Mouse (Mus musculus) heart, embryonic 10.5 days (tissue): ENCODE results near the gene Flnc. TPM values are rescaled to one million over a fixed set of nuclear protein-coding genes. Genes with fewer than 3 reads are reported as not detected.
A peak's percentile ranks its signal among the peaks of the same experiment; 100 is the strongest.

Experiments
- DNase-seq: peaks from one replicate; pipeline ENCODE4 v3.0.0-alpha.2; 2017; ENCODE audit warnings: low spot score
- H3K27ac ChIP-seq: fragments of 300-500 bp; sonication (generic); 2 replicates; pipeline ENCODE4 v1.5.1; 2016; ENCODE audit warnings: mild to moderate bottlenecking
- H3K27me3 ChIP-seq: fragments of 300-500 bp; sonication (generic); 2 replicates; pipeline ENCODE4 v1.6.1; 2016; ENCODE audit warnings: mild to moderate bottlenecking; ENCODE audit not compliant: poor library complexity, insufficient read depth, severe bottlenecking
- H3K36me3 ChIP-seq: fragments of 300-500 bp; sonication (generic); 2 replicates; pipeline ENCODE4 v1.6.1; 2016; ENCODE audit warnings: mild to moderate bottlenecking, moderate library complexity
- H3K4me1 ChIP-seq: fragments of 300-500 bp; sonication (generic); 2 replicates; pipeline ENCODE4 v1.6.1; 2016; ENCODE audit warnings: mild to moderate bottlenecking
- H3K4me3 ChIP-seq: fragments of 300-500 bp; sonication (generic); 2 replicates; pipeline ENCODE4 v1.5.1; 2016; ENCODE audit warnings: mild to moderate bottlenecking, moderate library complexity
- H3K9me3 ChIP-seq: fragments of 300-500 bp; sonication (generic); 2 replicates; pipeline ENCODE4 v1.6.1; 2016; ENCODE audit warnings: mild to moderate bottlenecking, moderate library complexity
- WGBS: fragments of 180-500 bp; shearing (Covaris S2); methylation state at CpG from one replicate; pipeline ENCODE4 v1.1.7; 2016; 5-methylcytosine and 5-hydroxymethylcytosine counted together
- microRNA-seq: library from miRNA; unstranded; fragments of <30 nt; microRNA quantifications from one replicate; pipeline ENCODE4, GENCODE M21; 2017
- polyA plus RNA-seq: library from polyadenylated mRNA; unstranded; fragments of >200 nt; fragmentation: Nextera tagmentation; extraction: Ambion mirVana; gene quantifications from 2 replicates; pipeline ENCODE4 v1.2.1, GENCODE M21; 2016

Flnc gene
- polyA plus RNA-seq, 1 experiment from 2014 or later: 40.2 TPM

DNA sequence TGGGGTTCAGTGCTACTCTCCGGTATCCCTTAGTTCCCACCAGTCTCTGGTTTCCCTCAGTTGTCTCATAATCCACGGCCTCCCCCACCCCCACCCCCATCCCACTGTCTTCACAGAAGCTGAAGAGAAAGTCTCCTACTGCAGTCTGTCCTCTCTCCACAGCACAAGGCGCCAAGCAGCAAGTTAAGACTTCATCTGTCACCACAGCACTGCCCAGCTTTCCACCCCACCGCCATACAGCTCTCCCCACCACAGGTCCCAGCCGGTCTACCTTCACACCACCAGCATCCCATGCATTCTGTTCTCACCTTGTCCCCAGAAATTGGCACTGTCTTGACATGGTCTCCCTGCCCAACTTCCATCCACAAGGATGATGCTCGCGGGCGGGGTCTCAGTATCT, 73.8 kb downstream of the Flnc start:
- no peaks in the 10 kb centered on the region for H3K9me3 ChIP-seq
- peak overlapping the region; percentile 89 for H3K27ac ChIP-seq
- H3K27me3 ChIP-seq: peaks cover 50% of the 10 kb centered on the region
- H3K36me3 ChIP-seq: peaks cover 7% of the 10 kb centered on the region; the same call in 1 of the 2 replicates
- peak overlapping the region; percentile 77 for H3K4me3 ChIP-seq
- no peak for DNase-seq
- peaks cover 41% of the 10 kb centered on the region for H3K4me1 ChIP-seq
- WGBS: 21% methylated on average over 8 of the region's 8 CpGs

DNA sequence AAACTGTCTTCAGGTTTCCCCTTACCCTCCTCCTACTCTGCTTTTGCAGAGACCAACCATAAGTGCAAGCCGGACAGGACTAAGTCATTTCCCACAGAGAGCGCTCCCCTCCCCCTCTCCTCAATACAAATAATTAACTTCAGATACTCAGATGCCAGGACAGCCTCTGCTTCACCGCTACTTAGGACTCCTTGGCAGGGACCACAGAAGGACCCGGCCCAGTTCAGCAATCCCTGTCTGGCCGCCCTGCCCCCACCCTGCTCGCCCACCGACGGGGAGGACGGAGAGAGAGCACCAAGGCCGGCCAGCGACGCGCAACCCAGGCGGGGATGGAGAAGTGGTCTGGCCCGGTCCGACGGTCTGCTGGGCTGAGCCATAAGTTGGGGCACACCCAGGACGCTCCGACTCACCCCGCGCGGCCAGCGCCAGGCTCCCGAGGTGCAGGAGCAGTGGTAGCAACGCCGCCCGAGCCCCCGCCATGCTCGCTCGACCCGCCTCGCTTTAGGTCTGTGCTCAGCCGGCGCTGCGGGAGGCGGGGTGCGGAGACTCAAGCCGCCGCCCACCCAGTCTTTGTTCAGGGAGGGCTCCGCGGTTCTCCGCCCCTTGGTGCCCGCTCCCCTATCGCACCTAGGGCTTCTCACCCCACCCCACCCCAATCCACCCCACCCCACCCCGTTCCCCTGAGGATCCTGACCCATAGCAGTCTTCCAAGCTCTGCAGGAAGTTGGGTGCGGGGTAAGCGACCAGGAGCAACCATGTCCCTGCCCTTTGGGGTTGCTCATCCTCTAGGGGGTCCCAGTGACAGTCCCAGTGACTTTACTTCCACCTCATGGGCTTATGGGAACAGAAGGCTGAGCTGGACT, 74.6 kb downstream of the Flnc start, which contains the start of gene Kcp:
Kcp (minus strand) TSS at position 506 of the 863 bp plus-strand sequence.
- peaks cover 46% of the 10 kb centered on the region for H3K4me1 ChIP-seq
- H3K27ac ChIP-seq: peak within 1 kb of the TSS; percentile 89
- H3K4me3 ChIP-seq: peak within 1 kb of the TSS; percentile 77
- peaks cover 50% of the 10 kb centered on the region for H3K27me3 ChIP-seq
- WGBS: 1% methylated on average over 47 of the region's 47 CpGs
- no peaks in the 10 kb centered on the region for H3K9me3 ChIP-seq
- peaks cover 2% of the 10 kb centered on the region; the same call in 1 of the 2 replicates for H3K36me3 ChIP-seq
- DNase-seq: no peak

DNA sequence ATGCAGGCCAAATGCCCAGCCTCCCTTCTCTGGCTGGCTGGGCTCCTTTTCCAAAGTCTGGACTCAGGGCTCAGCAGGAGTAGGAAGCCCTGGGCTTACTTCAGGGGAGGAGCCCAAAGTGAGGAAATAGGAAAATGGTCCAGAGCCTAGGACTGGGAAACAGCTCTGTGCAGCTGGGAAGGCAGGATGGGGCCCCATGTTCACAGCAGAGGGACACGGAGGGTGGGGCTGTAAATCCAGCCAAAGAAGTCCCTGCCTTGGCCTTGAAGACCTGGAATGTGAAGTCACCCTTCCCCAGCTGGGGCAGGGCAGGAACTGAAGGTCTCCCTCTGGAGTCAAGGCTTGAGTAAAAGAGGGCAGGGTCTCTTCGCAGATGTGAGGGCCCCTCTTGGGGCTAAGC, 76.0 kb downstream of the Flnc start:
- DNase-seq: no peak
- 48% methylated on average over 2 of the region's 2 CpGs for WGBS
- peaks cover 2% of the 10 kb centered on the region; the same call in 1 of the 2 replicates for H3K36me3 ChIP-seq
- no peaks in the 10 kb centered on the region for H3K9me3 ChIP-seq
- peaks cover 61% of the 10 kb centered on the region for H3K4me1 ChIP-seq
- 0 out of 2 replicates have a peak overlapping the region, but pooled peaks have one; percentile 15 for H3K4me3 ChIP-seq
- peak overlapping the region; percentile 44; the same call in 1 of the 2 replicates for H3K27ac ChIP-seq
- peaks cover 45% of the 10 kb centered on the region for H3K27me3 ChIP-seq

Small RNAs within 50 kb of the gene (microRNA-seq; reads per million reads assigned to microRNA genes)
- gene Gm26220 (not detected), gene Gm44354 (not detected)

Other genes starting within 250 kb of the Flnc start
- 50.7 and 54.0 TPM in 2 replicates for gene Impdh1, start 216.9 kb upstream of the Flnc start, polyA plus RNA-seq
- 28.1 and 34.2 TPM in 2 replicates for gene Hilpda, start 160.8 kb upstream of the Flnc start, polyA plus RNA-seq
- 0.22 and 0.36 TPM in 2 replicates for gene Fam71f2, start 153.7 kb upstream of the Flnc start, polyA plus RNA-seq
- 0.14 TPM in 1 of 2 replicates, not detected in the other for gene Fam71f1, start 114.1 kb upstream of the Flnc start, polyA plus RNA-seq
- 372 and 465 TPM in 2 replicates for gene Calu, start 85.2 kb upstream of the Flnc start, polyA plus RNA-seq
- gene Opn1sw, start 44.8 kb upstream of the Flnc start, polyA plus RNA-seq: 0.11 and 0.37 TPM in 2 replicates
- gene Ccdc136, start 36.9 kb upstream of the Flnc start, polyA plus RNA-seq: 23.4 and 30.3 TPM in 2 replicates
- gene Atp6v1f, start 34.5 kb downstream of the Flnc start, polyA plus RNA-seq: 214 and 228 TPM in 2 replicates
- not detected in 2 replicates for gene Atp6v1fnb, start 38.2 kb downstream of the Flnc start, polyA plus RNA-seq
- gene Kcp, start 74.7 kb downstream of the Flnc start, polyA plus RNA-seq: 13.8 and 23.3 TPM in 2 replicates
- gene Irf5, start 93.4 kb downstream of the Flnc start, polyA plus RNA-seq: 22.1 and 24.9 TPM in 2 replicates
- 89.1 and 90.2 TPM in 2 replicates for gene Tnpo3, start 176.6 kb downstream of the Flnc start, polyA plus RNA-seq